Mouse (Mus musculus) hindbrain, embryonic 14.5 days (tissue): Measurements from ENCODE around the gene A930017K11Rik. TPM values are rescaled to one million over a fixed set of nuclear protein-coding genes. Genes with fewer than 3 reads are reported as not detected.

Experiments
- ATAC-seq: fragments of 200-750 bp; cut with Nextera tagmentation; 2 replicates; pipeline ENCODE4 v1.8.0; 2017; ENCODE audit warnings: moderate number of reproducible peaks, mild to moderate bottlenecking, moderate TSS enrichment, moderate library complexity; ENCODE audit not compliant: low FRiP score
- DNase-seq: peaks from one replicate; pipeline ENCODE4 v3.0.0-alpha.2; 2015; ENCODE audit warnings: low spot score
- H3K27ac ChIP-seq: fragments of 300-500 bp; sonication (generic); 2 replicates; pipeline ENCODE4 v1.5.1; 2014; ENCODE audit warnings: mild to moderate bottlenecking, moderate library complexity
- H3K27me3 ChIP-seq: fragments of 300-500 bp; sonication (generic); 2 replicates; pipeline ENCODE4 v1.6.1; 2014; ENCODE audit warnings: mild to moderate bottlenecking, low read length, mixed read lengths; ENCODE audit not compliant: control insufficient read depth, insufficient read depth
- H3K36me3 ChIP-seq: fragments of 300-500 bp; sonication (generic); replicated peaks from 2 replicates; pipeline ENCODE4 v1.6.1; 2014; ENCODE audit not compliant: control insufficient read depth, insufficient read depth
- H3K4me1 ChIP-seq: fragments of 300-500 bp; sonication (generic); replicated peaks from 2 replicates; pipeline ENCODE4 v1.6.1; 2014; ENCODE audit warnings: antibody characterized with exemption, low read length, mixed read lengths; ENCODE audit not compliant: control insufficient read depth, insufficient read depth
- H3K4me2 ChIP-seq: fragments of 300-500 bp; sonication (generic); replicated peaks from 2 replicates; pipeline ENCODE4 v1.6.1; 2014; ENCODE audit warnings: mild to moderate bottlenecking, moderate library complexity
- H3K4me3 ChIP-seq: fragments of 300-500 bp; sonication (generic); replicated peaks from 2 replicates; pipeline ENCODE4 v1.5.1; 2014; ENCODE audit warnings: mild to moderate bottlenecking, low read length
- H3K9ac ChIP-seq: fragments of 300-500 bp; sonication (generic); 2 replicates; pipeline ENCODE4 v1.6.1; 2014
- H3K9me3 ChIP-seq: fragments of 300-500 bp; sonication (generic); 2 replicates; pipeline ENCODE4 v1.6.1; 2016; ENCODE audit warnings: low read length; ENCODE audit not compliant: control insufficient read depth
- WGBS: fragments of 180-500 bp; shearing (Covaris S2); extraction: QIAGEN DNeasy Blood & Tissue Kit; methylation state at CpG from one replicate; pipeline ENCODE4 v1.1.7; 2014; 5-methylcytosine and 5-hydroxymethylcytosine counted together
- polyA plus RNA-seq: library from polyadenylated mRNA; unstranded; fragments of >200 nt; fragmentation: Nextera tagmentation; extraction: Ambion mirVana; gene quantifications from 2 replicates; pipeline ENCODE4 v1.2.1, GENCODE M21; 2014

Gene A930017K11Rik
- polyA plus RNA-seq, 1 experiment from 2014 or later: 0.44 TPM

- 73% methylated on average over 9 of the region's 9 CpGs for WGBS
- H3K27ac ChIP-seq: no peak overlapping the region
- no peak for ATAC-seq
Measured at GRCm38 (mm10) chr17:25943769-25944168, 8.6 kb downstream of the A930017K11Rik start.

GRCm38 (mm10) chr17:25943221-25943620, 9.1 kb downstream of the A930017K11Rik start:
- no peak for ATAC-seq
- Histone ChIP-seq H3K9me3 (no peaks in the 10 kb centered on the region), H3K4me3 (no peak overlapping the region), H3K4me2 (no peak overlapping the region), H3K9ac (no peak overlapping the region), H3K27ac (no peak overlapping the region), H3K27me3 (no peaks in the 10 kb centered on the region), H3K36me3 (no peaks in the 10 kb centered on the region), H3K4me1 (peaks cover 17% of the 10 kb centered on the region)
- 89% methylated on average over 3 of the region's 3 CpGs for WGBS
- DNase-seq: no peak

More at GRCm38 (mm10) chr17:25943769-25944168, 8.6 kb downstream of the A930017K11Rik start:
- DNase-seq: no peak
- H3K36me3 ChIP-seq: no peaks in the 10 kb centered on the region
- H3K9ac ChIP-seq: no peak overlapping the region
- no peak overlapping the region for H3K4me3 ChIP-seq
- no peaks in the 10 kb centered on the region for H3K9me3 ChIP-seq
- H3K4me2 ChIP-seq: no peak overlapping the region
- peaks cover 17% of the 10 kb centered on the region for H3K4me1 ChIP-seq
- H3K27me3 ChIP-seq: no peaks in the 10 kb centered on the region

GRCm38 (mm10) chr17:25942597-25943151, 9.7 kb downstream of the A930017K11Rik start:
- DNase-seq (no peak), ATAC-seq (no peak)
- Histone ChIP-seq H3K9me3 (no peaks in the 10 kb centered on the region), H3K9ac (no peak overlapping the region), H3K27ac (no peak overlapping the region), H3K4me3 (no peak overlapping the region), H3K36me3 (no peaks in the 10 kb centered on the region), H3K27me3 (no peaks in the 10 kb centered on the region), H3K4me2 (no peak overlapping the region), H3K4me1 (peaks cover 17% of the 10 kb centered on the region)
- 95% methylated on average over 2 of the region's 2 CpGs for whole genome bisulfite sequencing

GRCm38 (mm10) chr17:25941511-25942241, 10.7 kb downstream of the A930017K11Rik start:
- Histone ChIP-seq H3K4me2 (peak overlapping the region; percentile 81), H3K9me3 (no peaks in the 10 kb centered on the region), H3K4me3 (peak overlapping the region; percentile 66), H3K36me3 (peaks cover 5% of the 10 kb centered on the region), H3K9ac (peak overlapping the region; percentile 83), H3K27me3 (no peaks in the 10 kb centered on the region), H3K4me1 (peaks cover 17% of the 10 kb centered on the region), H3K27ac (peak overlapping the region; percentile 81)
- DNase-seq: peak; percentile 75
- ATAC-seq: peak; percentile 80; the same call in 1 of the 2 replicates
- WGBS: 3% methylated on average over 54 of the region's 54 CpGs

- H3K4me3 ChIP-seq: no peak overlapping the region
- DNase-seq: no peak
- WGBS: 100% methylated on average over 1 of the region's 1 CpGs
- H3K9me3 ChIP-seq: no peaks in the 10 kb centered on the region
- no peaks in the 10 kb centered on the region for H3K4me1 ChIP-seq
- ATAC-seq: no peak
- no peak overlapping the region for H3K9ac ChIP-seq
- no peaks in the 10 kb centered on the region for H3K27me3 ChIP-seq
- no peak overlapping the region for H3K27ac ChIP-seq
- peaks cover 59% of the 10 kb centered on the region for H3K36me3 ChIP-seq
- no peak overlapping the region for H3K4me2 ChIP-seq
Measured at GRCm38 (mm10) chr17:25934526-25934925, 17.8 kb downstream of the A930017K11Rik start.

GRCm38 (mm10) chr17:25925348-25925747, 27.0 kb downstream of the A930017K11Rik start:
- no peak overlapping the region for H3K27ac ChIP-seq
- no peak overlapping the region for H3K4me2 ChIP-seq
- no peaks in the 10 kb centered on the region for H3K27me3 ChIP-seq
- peaks cover 4% of the 10 kb centered on the region; the same call in 1 of the 2 replicates for H3K4me1 ChIP-seq
- no peak overlapping the region for H3K9ac ChIP-seq
- no peaks in the 10 kb centered on the region for H3K9me3 ChIP-seq
- DNase-seq (no peak), ATAC-seq (no peak)
- WGBS: 90% methylated on average over 2 of the region's 2 CpGs
- no peak overlapping the region for H3K4me3 ChIP-seq
- peaks cover 40% of the 10 kb centered on the region for H3K36me3 ChIP-seq

GRCm38 (mm10) chr17:25922120-25922519, 30.2 kb downstream of the A930017K11Rik start:
- no peak overlapping the region for H3K4me3 ChIP-seq

GRCm38 (mm10) chr17:25919786-25920642, 32.4 kb downstream of the A930017K11Rik start:
- 0% methylated on average over 37 of the region's 40 CpGs for WGBS
- H3K9ac ChIP-seq: peak overlapping the region; percentile 60
- peak overlapping the region; percentile 89 for H3K27ac ChIP-seq

More at GRCm38 (mm10) chr17:25922120-25922519, 30.2 kb downstream of the A930017K11Rik start:
- DNase-seq: no peak
- no peak for ATAC-seq
- no peak overlapping the region for H3K27ac ChIP-seq
- no peaks in the 10 kb centered on the region for H3K9me3 ChIP-seq
- WGBS: 75% methylated on average over 5 of the region's 5 CpGs
- H3K4me2 ChIP-seq: no peak overlapping the region
- peaks cover 21% of the 10 kb centered on the region for H3K4me1 ChIP-seq
- no peak overlapping the region for H3K9ac ChIP-seq
- peaks cover 15% of the 10 kb centered on the region for H3K36me3 ChIP-seq
- H3K27me3 ChIP-seq: no peaks in the 10 kb centered on the region

More at GRCm38 (mm10) chr17:25919786-25920642, 32.4 kb downstream of the A930017K11Rik start:
- peak overlapping the region; percentile 87 for H3K4me2 ChIP-seq
- H3K27me3 ChIP-seq: no peaks in the 10 kb centered on the region
- DNase-seq (peak; percentile 99), ATAC-seq (peak; percentile 99)
- no peaks in the 10 kb centered on the region for H3K9me3 ChIP-seq
- no peaks in the 10 kb centered on the region for H3K36me3 ChIP-seq
- peaks cover 21% of the 10 kb centered on the region for H3K4me1 ChIP-seq
- peak overlapping the region; percentile 98 for H3K4me3 ChIP-seq
